ENCODE assay signal across 15 mouse cellular contexts in the genomic region with DNA sequence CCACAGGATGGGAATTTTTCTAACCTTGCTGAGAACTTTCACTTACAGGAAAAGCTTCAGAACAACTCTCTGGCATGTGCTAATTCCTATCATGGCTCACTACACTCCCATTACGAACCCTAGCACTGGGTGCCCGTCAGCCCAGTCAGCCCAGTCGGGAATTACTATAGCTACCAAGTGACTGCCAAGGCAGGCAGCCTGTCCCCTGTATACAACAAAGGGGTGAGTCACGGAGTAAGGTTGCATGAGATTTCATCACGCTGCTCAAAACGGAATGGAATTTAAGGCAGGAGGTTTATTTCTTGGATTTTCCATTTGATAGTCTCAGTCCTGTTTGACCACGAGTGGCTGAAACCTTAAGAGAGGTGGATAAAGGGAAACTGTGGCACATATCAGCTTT. TPM values are rescaled to one million over a fixed set of nuclear protein-coding genes. Genes with fewer than 3 reads are reported as not detected.
DNase-seq lines count a peak whose midpoint lies in the region; ATAC-seq and TF ChIP-seq lines count a peak whose summit lies in the region.
"Had no signal": no experiment of that assay in that cellular context is flagged by ENCODE, and none has a peak within 500 bp of the region (broad histone marks: within the 10 kb centered on the region; RNA-seq: fewer than 3 reads in every experiment).

No protein-coding gene starts in this region.

- TF ChIP-seq CTCF in E14TG2a.4 (conservative IDR thresholded peaks at IDR 0.05; ENCODE audit: low read length) (no peak), Patski (IDR thresholded peaks at IDR 0.05) (no peak)
- no peak for TF ChIP-seq CTCF in small intestine, adult 2 months (IDR thresholded peaks at IDR 0.05; ENCODE audit: extremely low read depth, insufficient read length, insufficient replicate concordance, low read depth, low read length)

- peaks cover 16% of the 10 kb centered on the region for H3K4me1 ChIP-seq in kidney, embryonic 15.5 days
- peaks cover 80% of the 10 kb centered on the region for H3K4me1 ChIP-seq in E14TG2a.4 (replicated peaks; ENCODE audit: low read depth, low read length)
- H3K4me1 ChIP-seq in small intestine, adult 2 months (ENCODE audit: control insufficient read depth, insufficient read depth, insufficient read length, low read length): peaks cover 28% of the 10 kb centered on the region; the same call in 1 of the 2 replicates
- H3K4me1 ChIP-seq: heart, embryonic 12.5 days had no signal

- no peak for TF ChIP-seq POLR2A in small intestine, adult 2 months (IDR thresholded peaks at IDR 0.05; ENCODE audit: low read depth, low read length)

- no peak overlapping the region for H3K9ac ChIP-seq in kidney, embryonic 15.5 days
- H3K9ac ChIP-seq: heart, embryonic 12.5 days; lung, embryonic 14.5 days; neural tube, embryonic 15.5 days had no signal

- no peaks in the 10 kb centered on the region for H3K9me3 ChIP-seq in kidney, embryonic 15.5 days (replicated peaks)
- no peaks in the 10 kb centered on the region for H3K9me3 ChIP-seq in E14TG2a.4 (ENCODE audit: low read length)
- H3K9me3 ChIP-seq: heart, embryonic 12.5 days; neural tube, embryonic 15.5 days had no signal

- no peaks in the 10 kb centered on the region for H3K27me3 ChIP-seq in kidney, embryonic 15.5 days
- H3K27me3 ChIP-seq in E14TG2a.4 (ENCODE audit: insufficient read depth, low read length) (no peaks in the 10 kb centered on the region), Patski (no peaks in the 10 kb centered on the region)
- H3K27me3 ChIP-seq in small intestine, adult 2 months (ENCODE audit: control insufficient read depth, insufficient read depth, low read length): no peaks in the 10 kb centered on the region
- H3K27me3 ChIP-seq: heart, embryonic 12.5 days had no signal

- no peak overlapping the region for H3K4me3 ChIP-seq in kidney, embryonic 15.5 days (replicated peaks)
- H3K4me3 ChIP-seq in E14TG2a.4 (replicated peaks; ENCODE audit: low read length): peak overlapping the region; percentile 83
- H3K4me3 ChIP-seq in small intestine, adult 2 months (ENCODE audit: low read depth, low read length): no peak overlapping the region
- H3K4me3 ChIP-seq: heart, embryonic 12.5 days; layer of hippocampus, adult 2 months; neural tube, embryonic 15.5 days had no signal

- no peak overlapping the region for H3K4me2 ChIP-seq in kidney, embryonic 15.5 days
- H3K4me2 ChIP-seq: heart, embryonic 12.5 days; lung, embryonic 14.5 days; neural tube, embryonic 15.5 days had no signal

- peaks cover 28% of the 10 kb centered on the region for H3K36me3 ChIP-seq in kidney, embryonic 15.5 days
- H3K36me3 ChIP-seq in E14TG2a.4 (ENCODE audit: insufficient read depth, low read length): peaks cover 61% of the 10 kb centered on the region
- peaks cover 3% of the 10 kb centered on the region; the same call in 1 of the 2 replicates for H3K36me3 ChIP-seq in small intestine, adult 2 months (ENCODE audit: control insufficient read depth, insufficient read depth, low read length)
- H3K36me3 ChIP-seq: neural tube, embryonic 15.5 days had no signal

- in situ Hi-C loops in Patski (cut with MboI; ENCODE audit: low pct_unique_long_range_greater_than_20kb): loop anchor here (5.0 kb wide), 1 partner anchor 40 kb away; no protein-coding TSS in a partner anchor

- H3K27ac ChIP-seq in kidney, embryonic 15.5 days: peak overlapping the region; percentile 41; the same call in 1 of the 2 replicates
- peak overlapping the region; percentile 62 for H3K27ac ChIP-seq in small intestine, adult 2 months (ENCODE audit: insufficient read depth, low read depth, low read length)
- H3K27ac ChIP-seq: layer of hippocampus, adult 2 months; neural tube, embryonic 15.5 days had no signal

- POLR2A ChIA-PET in Patski (lab: Charles Lee): interaction anchor here (0.6 to 1.9 kb wide), 4 partner anchors 13 to 132 kb away, joined by 3 to 11 read pairs (median 3); no protein-coding TSS in a partner anchor

- WGBS in kidney, embryonic 15.5 days: 55% methylated on average over 7 of the region's 7 CpGs
- 37% methylated on average over 7 of the region's 7 CpGs for WGBS in small intestine, adult 2 months

- 0 out of 2 replicates have a peak, but pooled peaks have one; percentile 59 for ATAC-seq in kidney, embryonic 15.5 days (replicated peaks; ENCODE audit: low FRiP score)
- ATAC-seq in Patski: peak; percentile 100
- ATAC-seq: activated CD4-positive, CD25-positive, alpha-beta regulatory T cell, adult 4 months had no signal

- no peak for DNase-seq in kidney, postnatal 10 days
- no peak for DNase-seq in Patski (ENCODE audit: low read depth, low spot score)
- no peak for DNase-seq in gastrocnemius, postnatal 10 days
- no peak for DNase-seq in cerebellum, postnatal 4 days (ENCODE audit: low spot score in 2 of 2)
- DNase-seq: gastrocnemius, postnatal 14 days; liver; lung, embryonic 14.5 days; thymus, adult 18-20 months had no signal

- CTCF ChIA-PET in Patski (lab: Charles Lee): interaction anchor here (0.7 to 3.9 kb wide), 6 partner anchors 12 to 118 kb away, joined by 3 to 15 read pairs (median 6); no protein-coding TSS in a partner anchor

RNA-seq across cellular contexts. Expression of a gene that starts 16.5 kb away (rescaled TPM):
- 87.9 and 89.6 TPM in 2 replicates for polyA plus RNA-seq in kidney, embryonic 15.5 days (2015; fragmentation: Nextera tagmentation; extraction: Ambion mirVana)
- 213 TPM for polyA plus RNA-seq in Patski (2021)
- polyA plus RNA-seq in small intestine, adult 2 months (2012; rRNA removed): 10.9 and 26.4 TPM in 2 replicates
- 10 to 100 TPM in 1 of 2 experiments, 1 to 10 TPM in 1; 9.5 to 15.4 TPM for total RNA-seq in gastrocnemius, postnatal 10 days (2021)
